Mouse (Mus musculus) embryonic facial prominence, embryonic 12.5 days (tissue): ENCODE measurements around the gene Senp5. TPM values are rescaled to one million over a fixed set of nuclear protein-coding genes. Genes with fewer than 3 reads are reported as not detected.
"Not testable (repeated sequence)": the region's sequence is repeated elsewhere in the genome, so short reads cannot be mapped to it uniquely, and the experiment has no call there.

Source experiments
- ATAC-seq: fragments of 200-750 bp; cut with Nextera tagmentation; 2 replicates; pipeline ENCODE4 v1.8.0; 2017; ENCODE audit not compliant: insufficient number of reproducible peaks, insufficient read depth, low FRiP score, low TSS enrichment
- H3K27ac ChIP-seq: fragments of 300-500 bp; sonication (generic); 2 replicates; pipeline ENCODE4 v1.5.1; 2016; ENCODE audit warnings: mild to moderate bottlenecking
- H3K27me3 ChIP-seq: fragments of 300-500 bp; sonication (generic); 2 replicates; pipeline ENCODE4 v1.6.1; 2016; ENCODE audit warnings: mild to moderate bottlenecking, moderate library complexity
- H3K36me3 ChIP-seq: fragments of 300-500 bp; sonication (generic); 2 replicates; pipeline ENCODE4 v1.6.1; 2016; ENCODE audit warnings: mild to moderate bottlenecking
- H3K4me1 ChIP-seq: fragments of 300-500 bp; sonication (generic); 2 replicates; pipeline ENCODE4 v1.6.1; 2016
- H3K4me2 ChIP-seq: fragments of 300-500 bp; sonication (generic); replicated peaks from 2 replicates; pipeline ENCODE4 v1.6.1; 2016; ENCODE audit warnings: mild to moderate bottlenecking, moderate library complexity
- H3K4me3 ChIP-seq: fragments of 300-500 bp; sonication (generic); 2 replicates; pipeline ENCODE4 v1.5.1; 2016; ENCODE audit warnings: mild to moderate bottlenecking
- H3K9ac ChIP-seq: fragments of 300-500 bp; sonication (generic); 2 replicates; pipeline ENCODE4 v1.6.1; 2016; ENCODE audit warnings: mild to moderate bottlenecking, moderate library complexity
- H3K9me3 ChIP-seq: fragments of 300-500 bp; sonication (generic); 2 replicates; pipeline ENCODE4 v1.6.1; 2016; ENCODE audit warnings: mild to moderate bottlenecking, moderate library complexity
- WGBS: fragments of 180-500 bp; shearing (Covaris S2); methylation state at CpG from one replicate; pipeline ENCODE4 v1.1.7; 2016; 5-methylcytosine and 5-hydroxymethylcytosine counted together
- polyA plus RNA-seq: library from polyadenylated mRNA; unstranded; fragments of >200 nt; fragmentation: Nextera tagmentation; extraction: Ambion mirVana; gene quantifications from 2 replicates; pipeline ENCODE4 v1.2.1, GENCODE M21; 2016

Senp5 gene
- polyA plus RNA-seq, 1 experiment from 2014 or later, result 23.1 TPM

GRCm38 (mm10) chr16:31980946-31981345 is 22.1 kb downstream of the Senp5 start:
- no peak for ATAC-seq
- 73% methylated on average over 5 of the region's 5 CpGs for WGBS
- no peak overlapping the region for H3K4me3 ChIP-seq
- H3K9me3 ChIP-seq, result no peaks in the 10 kb centered on the region
- H3K4me2 ChIP-seq, result no peak overlapping the region
- no peak overlapping the region for H3K9ac ChIP-seq
- H3K36me3 ChIP-seq, result peaks cover 35% of the 10 kb centered on the region
- H3K27ac ChIP-seq, result no peak overlapping the region
- H3K4me1 ChIP-seq, result no peaks in the 10 kb centered on the region
- H3K27me3 ChIP-seq, result no peaks in the 10 kb centered on the region

GRCm38 (mm10) chr16:31979501-31979900 is 23.6 kb downstream of the Senp5 start:
- Histone ChIP-seq H3K27me3 (no peaks in the 10 kb centered on the region), H3K4me2 (no peak overlapping the region), H3K27ac (no peak overlapping the region), H3K4me3 (no peak overlapping the region), H3K4me1 (no peaks in the 10 kb centered on the region), H3K9me3 (no peaks in the 10 kb centered on the region), H3K9ac (no peak overlapping the region), H3K36me3 (peaks cover 38% of the 10 kb centered on the region)
- 96% methylated on average over 3 of the region's 3 CpGs for WGBS
- ATAC-seq, result no peak

GRCm38 (mm10) chr16:31975258-31975657 is 27.8 kb downstream of the Senp5 start:
- no peak for ATAC-seq
- Histone ChIP-seq H3K4me2 (no peak overlapping the region), H3K9ac (no peak overlapping the region), H3K36me3 (peaks cover 50% of the 10 kb centered on the region), H3K27me3 (no peaks in the 10 kb centered on the region), H3K4me3 (no peak overlapping the region), H3K9me3 (no peaks in the 10 kb centered on the region), H3K4me1 (no peaks in the 10 kb centered on the region), H3K27ac (no peak overlapping the region)
- WGBS, result 90% methylated on average over 4 of the region's 4 CpGs

GRCm38 (mm10) chr16:31963224-31963623 is 39.9 kb downstream of the Senp5 start:
- H3K27ac ChIP-seq, result no peak overlapping the region
- 89% methylated on average over 7 of the region's 7 CpGs for WGBS
- no peaks in the 10 kb centered on the region for H3K9me3 ChIP-seq
- H3K9ac ChIP-seq, result no peak overlapping the region
- ATAC-seq, result no peak
- H3K27me3 ChIP-seq, result no peaks in the 10 kb centered on the region
- no peak overlapping the region for H3K4me3 ChIP-seq
- H3K36me3 ChIP-seq, result peaks cover 67% of the 10 kb centered on the region
- no peak overlapping the region for H3K4me2 ChIP-seq
- no peaks in the 10 kb centered on the region for H3K4me1 ChIP-seq

GRCm38 (mm10) chr16:31948345-31948774 is 54.7 kb downstream of the Senp5 start, which contains the start of the genes 0610012G03Rik and Ncbp2:
Gene 0610012G03Rik, minus strand, starts transcription at chr16:31948494.
Gene Ncbp2, plus strand, starts transcription at chr16:31948513.
- no peaks in the 10 kb centered on the region for H3K9me3 ChIP-seq
- under 1% methylated on average over 45 of the region's 55 CpGs for WGBS
- peaks cover 32% of the 10 kb centered on the region for H3K4me1 ChIP-seq
- H3K36me3 ChIP-seq, result peaks cover 21% of the 10 kb centered on the region; the same call in 1 of the 2 replicates
- H3K4me2 ChIP-seq, result peak within 1 kb of the TSS; percentile 79
- ATAC-seq, result peak; percentile 85
- peak within 1 kb of the TSS; percentile 81 for H3K27ac ChIP-seq
- no peaks in the 10 kb centered on the region for H3K27me3 ChIP-seq
- peak within 1 kb of the TSS; percentile 90 for H3K4me3 ChIP-seq
- peak within 1 kb of the TSS; percentile 87 for H3K9ac ChIP-seq

- ATAC-seq, result peak; percentile 43; the same call in 1 of the 2 replicates
- under 1% methylated on average over 38 of the region's 38 CpGs for WGBS
These were observed 55.2 kb downstream of the Senp5 start for GRCm38 (mm10) chr16:31947901-31948316.

GRCm38 (mm10) chr16:31947333-31947732 is 55.8 kb downstream of the Senp5 start:
- Histone ChIP-seq H3K4me3 (peak overlapping the region; percentile 90), H3K36me3 (peaks cover 21% of the 10 kb centered on the region; the same call in 1 of the 2 replicates), H3K27me3 (no peaks in the 10 kb centered on the region), H3K4me2 (peak overlapping the region; percentile 79), H3K9ac (peak overlapping the region; percentile 87), H3K4me1 (peaks cover 32% of the 10 kb centered on the region), H3K27ac (no peak overlapping the region), H3K9me3 (no peaks in the 10 kb centered on the region)
- 35% methylated on average over 8 of the region's 8 CpGs for WGBS
- no peak for ATAC-seq

More at GRCm38 (mm10) chr16:31947901-31948316, 55.2 kb downstream of the Senp5 start:
- peaks cover 21% of the 10 kb centered on the region; the same call in 1 of the 2 replicates for H3K36me3 ChIP-seq
- H3K4me2 ChIP-seq, result peak overlapping the region; percentile 79
- H3K27ac ChIP-seq, result peak overlapping the region; percentile 81
- peak overlapping the region; percentile 90 for H3K4me3 ChIP-seq
- no peaks in the 10 kb centered on the region for H3K9me3 ChIP-seq
- H3K9ac ChIP-seq, result peak overlapping the region; percentile 87
- H3K27me3 ChIP-seq, result no peaks in the 10 kb centered on the region
- peaks cover 32% of the 10 kb centered on the region for H3K4me1 ChIP-seq

GRCm38 (mm10) chr16:31945986-31946385 is 57.1 kb downstream of the Senp5 start:
- ATAC-seq, H3K27ac ChIP-seq, H3K27me3 ChIP-seq, H3K4me2 ChIP-seq, H3K4me3 ChIP-seq, H3K9me3 ChIP-seq, H3K9ac ChIP-seq: not testable (repeated sequence)
- WGBS, result 93% methylated on average over 6 of the region's 6 CpGs
- peaks cover 32% of the 10 kb centered on the region for H3K4me1 ChIP-seq
- peaks cover 18% of the 10 kb centered on the region; the same call in 1 of the 2 replicates for H3K36me3 ChIP-seq

- ATAC-seq, result no peak
- no peak overlapping the region for H3K4me3 ChIP-seq
- no peaks in the 10 kb centered on the region for H3K9me3 ChIP-seq
- WGBS, result 85% methylated on average over 6 of the region's 6 CpGs
- no peak overlapping the region for H3K27ac ChIP-seq
- no peak overlapping the region for H3K4me2 ChIP-seq
- H3K27me3 ChIP-seq, result no peaks in the 10 kb centered on the region
- H3K9ac ChIP-seq, result no peak overlapping the region
- 0 out of 2 replicates have a peak, but pooled peaks cover 12% of the 10 kb centered on the region for H3K36me3 ChIP-seq
- peaks cover 32% of the 10 kb centered on the region for H3K4me1 ChIP-seq
These were observed 57.7 kb downstream of the Senp5 start for GRCm38 (mm10) chr16:31945372-31945771.

GRCm38 (mm10) chr16:31944698-31945255 is 58.3 kb downstream of the Senp5 start:
- ATAC-seq, result no peak
- H3K4me1 ChIP-seq, result peaks cover 30% of the 10 kb centered on the region
- H3K4me2 ChIP-seq, result no peak overlapping the region
- H3K27me3 ChIP-seq, result no peaks in the 10 kb centered on the region
- no peak overlapping the region for H3K4me3 ChIP-seq
- H3K36me3 ChIP-seq, result 0 out of 2 replicates have a peak, but pooled peaks cover 7% of the 10 kb centered on the region
- no peak overlapping the region for H3K27ac ChIP-seq
- no peak overlapping the region for H3K9ac ChIP-seq
- WGBS, result 90% methylated on average over 12 of the region's 12 CpGs
- no peaks in the 10 kb centered on the region for H3K9me3 ChIP-seq

- no peaks in the 10 kb centered on the region for H3K27me3 ChIP-seq
- H3K4me1 ChIP-seq, result peaks cover 22% of the 10 kb centered on the region
- H3K36me3 ChIP-seq, result 0 out of 2 replicates have a peak, but pooled peaks cover 7% of the 10 kb centered on the region
- H3K4me3 ChIP-seq, result no peak overlapping the region
- H3K9ac ChIP-seq, result no peak overlapping the region
- no peak overlapping the region for H3K27ac ChIP-seq
- no peak for ATAC-seq
- H3K4me2 ChIP-seq, result no peak overlapping the region
- no peaks in the 10 kb centered on the region for H3K9me3 ChIP-seq
- WGBS, result 5% methylated on average over 10 of the region's 10 CpGs
These were observed 59.1 kb downstream of the Senp5 start for GRCm38 (mm10) chr16:31943980-31944379.

GRCm38 (mm10) chr16:31940586-31940985 is 62.5 kb downstream of the Senp5 start:
- no peak overlapping the region for H3K4me3 ChIP-seq
- WGBS, result 69% methylated on average over 2 of the region's 2 CpGs
- no peak for ATAC-seq
- H3K27ac ChIP-seq, result no peak overlapping the region
- no peak overlapping the region for H3K4me2 ChIP-seq
- no peaks in the 10 kb centered on the region for H3K9me3 ChIP-seq
- H3K27me3 ChIP-seq, result peaks cover 11% of the 10 kb centered on the region
- no peak overlapping the region for H3K9ac ChIP-seq
- peaks cover 7% of the 10 kb centered on the region for H3K4me1 ChIP-seq
- H3K36me3 ChIP-seq, result 0 out of 2 replicates have a peak, but pooled peaks cover 3% of the 10 kb centered on the region
